Mouse (Mus musculus): ENCODE measurements at regions not wholly inside any gene's neighbourhood (a gene's known extent, or its start where the extent isn't known, plus 50 kb on each side); places are given as distances from the start of the nearest gene placed in this dataset.

GRCm38 (mm10) chr17:82238361-82238760 lies 500.2 kb upstream of the Slc8a1 start:
- H3K9me3 ChIP-seq (ENCODE audit: low read length) = peaks cover 13% of the 10 kb centered on the region
- peaks cover 4% of the 10 kb centered on the region; the same call in 1 of the 2 replicates for H3K4me1 ChIP-seq (replicated peaks; ENCODE audit: low read depth, low read length)
- H3K27me3 ChIP-seq (ENCODE audit: insufficient read depth, low read length) = no peaks in the 10 kb centered on the region
- no peak overlapping the region for H3K4me3 ChIP-seq (replicated peaks; ENCODE audit: low read length)
- H3K36me3 ChIP-seq (ENCODE audit: insufficient read depth, low read length) = no peaks in the 10 kb centered on the region
- no peak for TF ChIP-seq NANOG (IDR thresholded peaks at IDR 0.05; ENCODE audit: borderline replicate concordance, low read length)
- TF ChIP-seq POU5F1 (IDR thresholded peaks at IDR 0.05; ENCODE audit: borderline replicate concordance, low read length) = no peak
- TF ChIP-seq CTCF (conservative IDR thresholded peaks at IDR 0.05; ENCODE audit: low read length) = no peak

- TF ChIP-seq NANOG (IDR thresholded peaks at IDR 0.05; ENCODE audit: borderline replicate concordance, low read length) = no peak
- no peak for TF ChIP-seq POU5F1 (IDR thresholded peaks at IDR 0.05; ENCODE audit: borderline replicate concordance, low read length)
- TF ChIP-seq CTCF (conservative IDR thresholded peaks at IDR 0.05; ENCODE audit: low read length) = no peak
- peaks cover 4% of the 10 kb centered on the region; the same call in 1 of the 2 replicates for H3K4me1 ChIP-seq (replicated peaks; ENCODE audit: low read depth, low read length)
- H3K27me3 ChIP-seq (ENCODE audit: insufficient read depth, low read length) = no peaks in the 10 kb centered on the region
- H3K4me3 ChIP-seq (replicated peaks; ENCODE audit: low read length) = no peak overlapping the region
- no peaks in the 10 kb centered on the region for H3K36me3 ChIP-seq (ENCODE audit: insufficient read depth, low read length)
- peaks cover 13% of the 10 kb centered on the region for H3K9me3 ChIP-seq (ENCODE audit: low read length)
Observed at GRCm38 (mm10) chr17:82237456-82237855, 499.3 kb upstream of the Slc8a1 start.

GRCm38 (mm10) chr17:82215728-82216623 lies 477.8 kb upstream of the Slc8a1 start:
- TF ChIP-seq CTCF (conservative IDR thresholded peaks at IDR 0.05; ENCODE audit: low read length) (no peak), POU5F1 (IDR thresholded peaks at IDR 0.05; ENCODE audit: borderline replicate concordance, low read length) (no peak), NANOG (IDR thresholded peaks at IDR 0.05; ENCODE audit: borderline replicate concordance, low read length) (no peak)
- Histone ChIP-seq H3K36me3 (ENCODE audit: insufficient read depth, low read length) (no peaks in the 10 kb centered on the region), H3K27me3 (ENCODE audit: insufficient read depth, low read length) (no peaks in the 10 kb centered on the region), H3K9me3 (ENCODE audit: low read length) (no peaks in the 10 kb centered on the region), H3K4me1 (replicated peaks; ENCODE audit: low read depth, low read length) (no peaks in the 10 kb centered on the region), H3K4me3 (replicated peaks; ENCODE audit: low read length) (no peak overlapping the region)

GRCm38 (mm10) chr17:82199981-82200380 lies 461.8 kb upstream of the Slc8a1 start:
- H3K27me3 ChIP-seq (ENCODE audit: insufficient read depth, low read length) = no peaks in the 10 kb centered on the region
- TF ChIP-seq CTCF (conservative IDR thresholded peaks at IDR 0.05; ENCODE audit: low read length) = no peak
- TF ChIP-seq POU5F1 (IDR thresholded peaks at IDR 0.05; ENCODE audit: borderline replicate concordance, low read length) = peak; percentile 45; the same call in 1 of the 2 replicates
- TF ChIP-seq NANOG (IDR thresholded peaks at IDR 0.05; ENCODE audit: borderline replicate concordance, low read length) = no peak
- H3K4me1 ChIP-seq (replicated peaks; ENCODE audit: low read depth, low read length) = peaks cover 19% of the 10 kb centered on the region
- no peaks in the 10 kb centered on the region for H3K9me3 ChIP-seq (ENCODE audit: low read length)
- H3K4me3 ChIP-seq (replicated peaks; ENCODE audit: low read length) = no peak overlapping the region
- no peaks in the 10 kb centered on the region for H3K36me3 ChIP-seq (ENCODE audit: insufficient read depth, low read length)

GRCm38 (mm10) chr17:82199031-82199642 lies 461.0 kb upstream of the Slc8a1 start:
- Histone ChIP-seq H3K4me3 (replicated peaks; ENCODE audit: low read length) (no peak overlapping the region), H3K4me1 (replicated peaks; ENCODE audit: low read depth, low read length) (peaks cover 19% of the 10 kb centered on the region), H3K27me3 (ENCODE audit: insufficient read depth, low read length) (no peaks in the 10 kb centered on the region), H3K9me3 (ENCODE audit: low read length) (no peaks in the 10 kb centered on the region), H3K36me3 (ENCODE audit: insufficient read depth, low read length) (no peaks in the 10 kb centered on the region)
- TF ChIP-seq POU5F1 (IDR thresholded peaks at IDR 0.05; ENCODE audit: borderline replicate concordance, low read length) = no peak
- peak; percentile 41; the same call in 1 of the 2 replicates for TF ChIP-seq NANOG (IDR thresholded peaks at IDR 0.05; ENCODE audit: borderline replicate concordance, low read length)

GRCm38 (mm10) chr17:82184261-82184660 lies 446.1 kb upstream of the Slc8a1 start:
- Histone ChIP-seq H3K36me3 (ENCODE audit: insufficient read depth, low read length) (no peaks in the 10 kb centered on the region), H3K9me3 (ENCODE audit: low read length) (no peaks in the 10 kb centered on the region), H3K4me1 (replicated peaks; ENCODE audit: low read depth, low read length) (no peaks in the 10 kb centered on the region), H3K4me3 (replicated peaks; ENCODE audit: low read length) (no peak overlapping the region), H3K27me3 (ENCODE audit: insufficient read depth, low read length) (no peaks in the 10 kb centered on the region)
- TF ChIP-seq POU5F1 (IDR thresholded peaks at IDR 0.05; ENCODE audit: borderline replicate concordance, low read length) = no peak
- no peak for TF ChIP-seq NANOG (IDR thresholded peaks at IDR 0.05; ENCODE audit: borderline replicate concordance, low read length)
- TF ChIP-seq CTCF (conservative IDR thresholded peaks at IDR 0.05; ENCODE audit: low read length) = no peak

- Histone ChIP-seq H3K9me3 (ENCODE audit: low read length) (no peaks in the 10 kb centered on the region), H3K4me1 (replicated peaks; ENCODE audit: low read depth, low read length) (no peaks in the 10 kb centered on the region)
- no peak for TF ChIP-seq NANOG (IDR thresholded peaks at IDR 0.05; ENCODE audit: borderline replicate concordance, low read length)
- no peak for TF ChIP-seq CTCF (conservative IDR thresholded peaks at IDR 0.05; ENCODE audit: low read length)
- TF ChIP-seq POU5F1 (IDR thresholded peaks at IDR 0.05; ENCODE audit: borderline replicate concordance, low read length) = no peak
Observed at GRCm38 (mm10) chr17:82171216-82171615, 433.0 kb upstream of the Slc8a1 start.

GRCm38 (mm10) chr17:82153446-82153845 lies 415.3 kb upstream of the Slc8a1 start:
- Histone ChIP-seq H3K36me3 (ENCODE audit: insufficient read depth, low read length) (no peaks in the 10 kb centered on the region), H3K4me3 (replicated peaks; ENCODE audit: low read length) (no peak overlapping the region), H3K27me3 (ENCODE audit: insufficient read depth, low read length) (no peaks in the 10 kb centered on the region), H3K4me1 (replicated peaks; ENCODE audit: low read depth, low read length) (peaks cover 3% of the 10 kb centered on the region; the same call in 1 of the 2 replicates), H3K9me3 (ENCODE audit: low read length) (peaks cover 4% of the 10 kb centered on the region; the same call in 1 of the 2 replicates)
- no peak for TF ChIP-seq CTCF (conservative IDR thresholded peaks at IDR 0.05; ENCODE audit: low read length)
- no peak for TF ChIP-seq NANOG (IDR thresholded peaks at IDR 0.05; ENCODE audit: borderline replicate concordance, low read length)
- TF ChIP-seq POU5F1 (IDR thresholded peaks at IDR 0.05; ENCODE audit: borderline replicate concordance, low read length) = no peak

More at GRCm38 (mm10) chr17:82171216-82171615, 433.0 kb upstream of the Slc8a1 start:
- Histone ChIP-seq H3K4me3 (replicated peaks; ENCODE audit: low read length) (no peak overlapping the region), H3K27me3 (ENCODE audit: insufficient read depth, low read length) (0 out of 2 replicates have a peak, but pooled peaks cover 3% of the 10 kb centered on the region), H3K36me3 (ENCODE audit: insufficient read depth, low read length) (no peaks in the 10 kb centered on the region)

Measured in E14TG2a.4 (cell line).